Mouse (Mus musculus) liver, embryonic 11.5 days (tissue): Measurements from ENCODE around the gene Uts2r. TPM values are rescaled to one million over a fixed set of nuclear protein-coding genes. Genes with fewer than 3 reads are reported as not detected.
A peak's percentile ranks its signal among the peaks of the same experiment; 100 is the strongest.

Experiments used
- ATAC-seq: fragments of 200-750 bp; cut with Nextera tagmentation; replicated peaks from 2 replicates; pipeline ENCODE4 v1.8.0; 2017; ENCODE audit warnings: moderate number of reproducible peaks, mild to moderate bottlenecking, moderate TSS enrichment, moderate library complexity; ENCODE audit not compliant: low FRiP score
- DNase-seq: peaks from one replicate; pipeline ENCODE4 v3.0.0-alpha.2; 2017; ENCODE audit warnings: low spot score
- H3K27ac ChIP-seq: fragments of 300-500 bp; sonication (generic); 2 replicates; pipeline ENCODE4 v1.5.1; 2014; ENCODE audit warnings: mild to moderate bottlenecking, low read depth, low read length, control low read depth
- H3K27me3 ChIP-seq: fragments of 300-500 bp; sonication (generic); replicated peaks from 2 replicates; pipeline ENCODE4 v1.6.1; 2014; ENCODE audit warnings: low read length, mixed read lengths; ENCODE audit not compliant: control insufficient read depth, insufficient read depth
- H3K36me3 ChIP-seq: fragments of 300-500 bp; sonication (generic); 2 replicates; pipeline ENCODE4 v1.6.1; 2014; ENCODE audit warnings: mild to moderate bottlenecking, low read length, moderate library complexity, mixed read lengths; ENCODE audit not compliant: control insufficient read depth, insufficient read depth
- H3K4me1 ChIP-seq: fragments of 300-500 bp; sonication (generic); replicated peaks from 2 replicates; pipeline ENCODE4 v1.6.1; 2014; ENCODE audit warnings: low read length, mixed read lengths; ENCODE audit not compliant: control insufficient read depth, insufficient read depth
- H3K4me2 ChIP-seq: fragments of 300-500 bp; sonication (generic); 2 replicates; pipeline ENCODE4 v1.6.1; 2014; ENCODE audit warnings: mild to moderate bottlenecking, control low read depth, moderate library complexity
- H3K4me3 ChIP-seq: fragments of 300-500 bp; sonication (generic); 2 replicates; pipeline ENCODE4 v1.5.1; 2014; ENCODE audit warnings: low read depth, low read length, control low read depth
- H3K9ac ChIP-seq: fragments of 300-500 bp; sonication (generic); 2 replicates; pipeline ENCODE4 v1.6.1; 2014; ENCODE audit warnings: low read depth, low read length, control low read depth
- H3K9me3 ChIP-seq: fragments of 300-500 bp; sonication (generic); 2 replicates; pipeline ENCODE4 v1.6.1; 2016; ENCODE audit warnings: low read length, inconsistent platforms, mixed read lengths; ENCODE audit not compliant: control insufficient read depth
- WGBS: fragments of 180-500 bp; shearing (Covaris S2); extraction: QIAGEN DNeasy Blood & Tissue Kit; methylation state at CpG from one replicate; pipeline ENCODE4 v1.1.7; 2014; 5-methylcytosine and 5-hydroxymethylcytosine counted together
- polyA plus RNA-seq: library from polyadenylated mRNA; unstranded; fragments of >200 nt; fragmentation: Nextera tagmentation; extraction: Ambion mirVana; gene quantifications from 2 replicates; pipeline ENCODE4 v1.2.1, GENCODE M21; 2014

Uts2r gene
- polyA plus RNA-seq, 1 experiment from 2014 or later = not detected

- ATAC-seq (no peak), DNase-seq (no peak)
- Histone ChIP-seq H3K27me3 (no peaks in the 10 kb centered on the region), H3K4me2 (no peak overlapping the region), H3K36me3 (no peaks in the 10 kb centered on the region), H3K27ac (no peak overlapping the region), H3K4me3 (no peak overlapping the region), H3K9me3 (no peaks in the 10 kb centered on the region), H3K9ac (no peak overlapping the region), H3K4me1 (peaks cover 11% of the 10 kb centered on the region)
- 68% methylated on average over 11 of the region's 11 CpGs for WGBS
These were observed 41.5 kb downstream of the Uts2r start for GRCm38 (mm10) chr11:121201436-121202198.

GRCm38 (mm10) chr11:121203859-121204160, 43.7 kb downstream of the Uts2r start:
- Histone ChIP-seq H3K36me3 (no peaks in the 10 kb centered on the region), H3K9me3 (no peaks in the 10 kb centered on the region), H3K9ac (0 out of 2 replicates have a peak overlapping the region, but pooled peaks have one; percentile 30), H3K4me3 (peak overlapping the region; percentile 70), H3K27me3 (no peaks in the 10 kb centered on the region), H3K4me2 (peak overlapping the region; percentile 81), H3K4me1 (peaks cover 11% of the 10 kb centered on the region), H3K27ac (peak overlapping the region; percentile 52)
- ATAC-seq (no peak), DNase-seq (no peak)
- under 1% methylated on average over 5 of the region's 5 CpGs for WGBS

GRCm38 (mm10) chr11:121204161-121205006, 44.3 kb downstream of the Uts2r start, which contains the start of the genes Hexdc and Ogfod3:
Hexdc (plus strand) TSS chr11:121204433.
Ogfod3 (minus strand) TSS chr11:121204711.
- peak within 1 kb of the TSS; percentile 57 for H3K27ac ChIP-seq
- peak within 1 kb of the TSS; percentile 70 for H3K4me3 ChIP-seq
- no peaks in the 10 kb centered on the region for H3K9me3 ChIP-seq
- H3K4me2 ChIP-seq = peak within 1 kb of the TSS; percentile 81
- H3K4me1 ChIP-seq = peaks cover 11% of the 10 kb centered on the region
- peak within 1 kb of the TSS; percentile 78 for H3K9ac ChIP-seq
- WGBS = under 1% methylated on average over 68 of the region's 70 CpGs
- H3K27me3 ChIP-seq = no peaks in the 10 kb centered on the region
- DNase-seq (peak; percentile 100), ATAC-seq (peak; percentile 99)
- no peaks in the 10 kb centered on the region for H3K36me3 ChIP-seq

Other genes with a start within 250 kb of the Uts2r start
- gene Ccdc57, start 227.4 kb upstream of the Uts2r start, polyA plus RNA-seq = 4.2 and 4.7 TPM in 2 replicates
- gene Slc16a3, start 211.8 kb upstream of the Uts2r start, polyA plus RNA-seq = 257 and 272 TPM in 2 replicates
- 62.2 and 66.5 TPM in 2 replicates for gene Csnk1d, start 168.9 kb upstream of the Uts2r start, polyA plus RNA-seq
- 0.18 TPM in 2 replicates for gene Cd7, start 120.9 kb upstream of the Uts2r start, polyA plus RNA-seq
- gene Sectm1b, start 96.7 kb upstream of the Uts2r start, polyA plus RNA-seq = not detected in 2 replicates
- gene Sectm1a, start 79.1 kb upstream of the Uts2r start, polyA plus RNA-seq = 0.32 and 0.86 TPM in 2 replicates
- gene Tex19.2, start 41.6 kb upstream of the Uts2r start, polyA plus RNA-seq = 0.29 TPM in 1 of 2 replicates, not detected in the other
- gene Tex19.1, start 14.1 kb upstream of the Uts2r start, polyA plus RNA-seq = 0.43 and 0.44 TPM in 2 replicates
- gene Hexdc, start 44.2 kb downstream of the Uts2r start, polyA plus RNA-seq = 5.1 and 5.6 TPM in 2 replicates
- gene Ogfod3, start 44.4 kb downstream of the Uts2r start, polyA plus RNA-seq = 21.7 and 23.4 TPM in 2 replicates
- gene Cybc1, start 69.1 kb downstream of the Uts2r start, polyA plus RNA-seq = 35.1 and 38.2 TPM in 2 replicates
- gene Narf, start 77.0 kb downstream of the Uts2r start, polyA plus RNA-seq = 81.5 and 89.4 TPM in 2 replicates
- gene Foxk2, start 99.7 kb downstream of the Uts2r start, polyA plus RNA-seq = 9.3 and 10.7 TPM in 2 replicates
- 53.3 and 55.4 TPM in 2 replicates for gene Wdr45b, start 194.2 kb downstream of the Uts2r start, polyA plus RNA-seq
- gene Rab40b, start 228.0 kb downstream of the Uts2r start, polyA plus RNA-seq = 0.94 and 1.2 TPM in 2 replicates